Mouse (Mus musculus): ENCODE data around the gene Fstl5.

Fstl5 gene

GRCm38 (mm10) chr3:76508811-76509210 lies 434.7 kb downstream of the Fstl5 start:
- no peak for DNase-seq (ENCODE audit: low spot score in 2 of 2)

GRCm38 (mm10) chr3:76567346-76567745 lies 493.3 kb downstream of the Fstl5 start:
- no peak for DNase-seq (ENCODE audit: low spot score in 2 of 2)

GRCm38 (mm10) chr3:76572478-76572877 lies 498.4 kb downstream of the Fstl5 start:
- DNase-seq (ENCODE audit: low spot score in 2 of 2) = no peak

- no peak for DNase-seq (ENCODE audit: low spot score in 2 of 2)
These were observed 499.0 kb downstream of the Fstl5 start for GRCm38 (mm10) chr3:76572920-76573541.

GRCm38 (mm10) chr3:76593148-76593547 lies 519.1 kb downstream of the Fstl5 start:
- DNase-seq (ENCODE audit: low spot score in 2 of 2) = no peak

- DNase-seq (ENCODE audit: low spot score in 2 of 2) = no peak
These were observed 546.0 kb downstream of the Fstl5 start for GRCm38 (mm10) chr3:76620044-76620443.

- DNase-seq (ENCODE audit: low spot score in 2 of 2) = no peak
These were observed 580.2 kb downstream of the Fstl5 start for GRCm38 (mm10) chr3:76654243-76654642.

GRCm38 (mm10) chr3:76670859-76671258 lies 596.8 kb downstream of the Fstl5 start:
- no peak for DNase-seq (ENCODE audit: low spot score in 2 of 2)

GRCm38 (mm10) chr3:76676006-76676405 lies 601.9 kb downstream of the Fstl5 start:
- no peak for DNase-seq (ENCODE audit: low spot score in 2 of 2)

GRCm38 (mm10) chr3:76679853-76680545 lies 605.9 kb downstream of the Fstl5 start:
- DNase-seq (ENCODE audit: low spot score in 2 of 2) = no peak

- DNase-seq (ENCODE audit: low spot score in 2 of 2) = no peak
These were observed 606.4 kb downstream of the Fstl5 start for GRCm38 (mm10) chr3:76680546-76680883.

GRCm38 (mm10) chr3:76697134-76697629 lies 623.1 kb downstream of the Fstl5 start:
- DNase-seq (ENCODE audit: low spot score in 2 of 2) = no peak

- no peak for DNase-seq (ENCODE audit: low spot score in 2 of 2)
These were observed 665.2 kb downstream of the Fstl5 start for GRCm38 (mm10) chr3:76739221-76739620.

All from frontal cortex, postnatal 14 days (tissue).